Comparison of ENCODE assay signal across 1 mouse cellular context in the genomic region with DNA sequence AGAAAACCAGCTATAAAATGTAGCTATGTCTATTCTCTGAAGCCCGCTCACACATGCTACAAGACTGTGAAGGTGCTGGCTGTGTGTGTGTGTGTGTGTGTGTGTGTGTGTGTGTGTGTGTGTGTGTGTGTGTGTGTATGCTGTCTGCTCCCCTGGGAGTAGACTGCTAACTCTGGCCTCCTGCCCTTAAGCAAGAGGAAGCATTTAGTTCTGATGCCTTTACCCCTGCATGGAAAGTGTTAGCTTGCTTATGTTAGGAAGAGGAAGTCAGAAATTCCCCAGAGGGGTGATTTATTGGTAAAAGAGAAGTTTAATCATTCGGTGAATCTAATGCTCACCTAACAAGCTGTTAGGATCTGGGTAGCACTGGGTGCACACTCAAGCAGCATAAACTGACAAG.
A peak's percentile ranks its signal among the peaks of the same experiment; 100 is the strongest.
TF ChIP-seq lines count a peak whose summit lies in the region.

No protein-coding gene starts in this region.

TF ChIP-seq in CH12.LX, 34 proteins besides CTCF, POLR2A, EP300 and RAD21:
- TF ChIP-seq CHD1 (IDR thresholded peaks at IDR 0.05; ENCODE audit: low read depth, low read length) (no peak), GABPA (IDR thresholded peaks at IDR 0.05; ENCODE audit: insufficient replicate concordance, low read depth, low read length) (no peak), UBTF (IDR thresholded peaks at IDR 0.05; ENCODE audit: low read depth, low read length) (no peak), E2F4 (IDR thresholded peaks at IDR 0.05; ENCODE audit: insufficient replicate concordance, low read depth, low read length) (no peak), RCOR1 (conservative IDR thresholded peaks at IDR 0.05; ENCODE audit: low read depth, low read length) (no peak), ZMIZ1 (IDR thresholded peaks at IDR 0.05; ENCODE audit: low read depth, low read length) (no peak), PAX5 (IDR thresholded peaks at IDR 0.05; ENCODE audit: low read length) (no peak), JUN (IDR thresholded peaks at IDR 0.05; ENCODE audit: insufficient read depth, low read depth, low read length) (no peak), SIN3A (IDR thresholded peaks at IDR 0.05; ENCODE audit: low read length) (no peak), USF2 (conservative IDR thresholded peaks at IDR 0.05; ENCODE audit: low read depth, low read length) (no peak), HCFC1 (IDR thresholded peaks at IDR 0.05; ENCODE audit: low read depth, low read length) (no peak), POLR2AphosphoS2 (IDR thresholded peaks at IDR 0.05; ENCODE audit: low read depth, low read length) (no peak), NELFE (IDR thresholded peaks at IDR 0.05; ENCODE audit: low read depth, low read length) (no peak), USF1 (IDR thresholded peaks at IDR 0.05; ENCODE audit: low read depth, low read length) (no peak), MAFK (IDR thresholded peaks at IDR 0.05; ENCODE audit: insufficient replicate concordance, low read length) (no peak), TCF12 (IDR thresholded peaks at IDR 0.05; ENCODE audit: low read depth, low read length) (peak; percentile 17; the same call in 1 of the 2 replicates), IRF4 (IDR thresholded peaks at IDR 0.05; ENCODE audit: low read depth, low read length) (peak; percentile 61; the same call in 1 of the 2 replicates), MAX (IDR thresholded peaks at IDR 0.05; ENCODE audit: low read length) (no peak), ZC3H11A (IDR thresholded peaks at IDR 0.05; ENCODE audit: low read depth, low read length) (no peak), MEF2A (IDR thresholded peaks at IDR 0.05; ENCODE audit: borderline replicate concordance, low read depth, low read length) (peak; percentile 77), MYC (IDR thresholded peaks at IDR 0.05; ENCODE audit: low read depth, low read length) (no peak), NRF1 (IDR thresholded peaks at IDR 0.05; ENCODE audit: low read depth, low read length) (no peak), ZNF384 (IDR thresholded peaks at IDR 0.05; ENCODE audit: low read depth, low read length) (no peak), TBP (conservative IDR thresholded peaks at IDR 0.05; ENCODE audit: low read depth, low read length) (no peak), ETS1 (conservative IDR thresholded peaks at IDR 0.05; ENCODE audit: low read depth, low read length) (peak; percentile 62), MXI1 (IDR thresholded peaks at IDR 0.05; ENCODE audit: low read depth, low read length) (no peak), ELF1 (IDR thresholded peaks at IDR 0.05; ENCODE audit: low read depth, low read length) (no peak), ZKSCAN1 (IDR thresholded peaks at IDR 0.05; ENCODE audit: borderline replicate concordance, low read depth, low read length) (no peak), MAZ (IDR thresholded peaks at IDR 0.05; ENCODE audit: low read depth, low read length) (no peak), BHLHE40 (IDR thresholded peaks at IDR 0.05; ENCODE audit: low read depth, low read length) (no peak), SMC3 (IDR thresholded peaks at IDR 0.05; ENCODE audit: low read depth, low read length) (no peak; the same call in 1 of the 2 replicates), KAT2A (IDR thresholded peaks at IDR 0.05; ENCODE audit: insufficient replicate concordance, low read length) (no peak), JUND (conservative IDR thresholded peaks at IDR 0.05; ENCODE audit: low read depth, low read length) (no peak)
